Mouse (Mus musculus) gastrocnemius, adult 8-10 months (tissue): Measurements from ENCODE around the gene Gm3893. TPM values are rescaled to one million over a fixed set of nuclear protein-coding genes. Genes with fewer than 3 reads are reported as not detected.
"Not testable (repeated sequence)": the region's sequence is repeated elsewhere in the genome, so short reads cannot be mapped to it uniquely, and the experiment has no call there.

Experiments
- DNase-seq, 2 experiments: peaks; one replicate each; pipeline ENCODE4 v3.0.0; 2022; ENCODE audit warnings: low spot score in 2 of 2
- total RNA-seq, 4 experiments: library from RNA; stranded (reverse); gene quantifications; 2 replicates each; pipeline ENCODE4 v1.2.4; 2022

The Gm3893 gene
- total RNA-seq = not detected

DNA sequence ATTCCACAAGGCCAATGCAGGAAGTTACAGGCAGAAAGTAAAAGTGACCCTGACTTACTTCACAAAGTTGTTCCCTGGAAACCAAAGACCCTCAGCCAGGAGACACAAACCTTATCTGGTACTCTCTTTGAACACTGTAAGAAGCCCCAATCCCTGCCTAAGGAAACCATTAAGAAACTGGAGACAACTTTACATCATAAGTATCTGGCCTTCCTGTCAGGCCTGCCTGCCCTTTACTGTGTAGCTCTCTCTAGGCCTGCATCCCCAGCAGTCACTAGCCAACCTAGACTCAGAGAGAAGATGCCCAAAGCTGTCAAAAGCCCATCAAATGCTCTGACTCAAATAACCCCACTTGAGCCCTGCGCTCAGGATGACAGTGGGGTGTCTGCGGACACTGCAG, at the start of gene Gm3893:
TSS of gene Gm3893 (plus strand) at position 301 of the 400 bp plus-strand sequence.
- DNase-seq = not testable (repeated sequence)

DNA sequence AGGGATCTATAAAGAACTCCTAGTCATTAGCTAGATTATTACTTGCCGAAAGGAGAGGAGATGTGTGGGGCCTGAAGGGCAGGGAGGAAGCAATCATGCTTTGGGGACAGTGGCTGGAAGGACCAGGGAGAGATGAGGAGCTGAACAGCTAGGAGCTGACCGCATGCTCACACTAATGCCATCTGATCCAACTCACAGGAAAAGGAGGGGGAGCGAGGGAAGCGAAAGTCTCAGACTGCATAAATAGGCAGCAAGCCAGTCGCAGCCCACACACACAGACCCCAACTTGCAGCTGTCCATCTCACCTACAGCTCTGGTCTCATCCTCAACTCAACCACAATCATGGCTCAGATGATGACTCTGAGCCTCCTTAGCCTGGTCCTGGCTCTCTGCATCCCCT, 23.5 kb downstream of the Gm3893 start, which contains the start of gene Gm13304:
TSS of gene Gm13304 (plus strand) at position 301 of the 400 bp plus-strand sequence.
- DNase-seq = not testable (repeated sequence)

Other genes with a start within 250 kb of the Gm3893 start
- gene Gm21541, start 187.6 kb upstream of the Gm3893 start, total RNA-seq = not detected
- under 1 TPM in 1 of 4 experiments, not detected in 3; 0.52 TPM for gene Gm20878, start 149.6 kb upstream of the Gm3893 start, total RNA-seq
- under 1 TPM in 1 of 4 experiments, not detected in 3; 0.08 TPM for gene Fam205a4, start 125.1 kb upstream of the Gm3893 start, total RNA-seq
- gene Gm21093, start 56.5 kb upstream of the Gm3893 start, total RNA-seq = not detected
- gene Gm13304, start 23.6 kb downstream of the Gm3893 start, total RNA-seq = 10 to 100 TPM in 2 of 4 experiments, 1 to 10 TPM in 2; 6.3 to 13.8 (median 10.2) TPM
- not detected for gene Gm13306, start 62.2 kb downstream of the Gm3893 start, total RNA-seq
- gene Gm13305, start 77.4 kb downstream of the Gm3893 start, total RNA-seq = 1 to 10 TPM in 1 of 4 experiments, under 1 TPM in 1, not detected in 2; 0.75 to 1.8 TPM
- 1 to 10 TPM in 2 of 4 experiments, under 1 TPM in 2; 0.68 to 2.0 (median 1.3) TPM for gene Gm10600, start 149.4 kb downstream of the Gm3893 start, total RNA-seq
- gene Ccl21b, start 164.6 kb downstream of the Gm3893 start, total RNA-seq = not detected
- gene Gm21953, start 203.1 kb downstream of the Gm3893 start, total RNA-seq = not detected
- gene Fam205a3, start 227.1 kb downstream of the Gm3893 start, total RNA-seq = not detected